Mouse (Mus musculus): ENCODE measurements around the gene Cactin.
A peak's percentile ranks its signal among the peaks of the same experiment; 100 is the strongest.

Gene Cactin

GRCm38 (mm10) chr10:81298369-81299100 is 22.4 kb upstream of the Cactin start:
- DNase-seq = peak; percentile 68

GRCm38 (mm10) chr10:81299585-81300351 is 21.1 kb upstream of the Cactin start:
- DNase-seq = no peak

- DNase-seq = no peak
These were observed 20.5 kb upstream of the Cactin start for GRCm38 (mm10) chr10:81300352-81300907.

GRCm38 (mm10) chr10:81301321-81301720 is 19.6 kb upstream of the Cactin start:
- DNase-seq = no peak

GRCm38 (mm10) chr10:81302288-81302687 is 18.6 kb upstream of the Cactin start:
- no peak for DNase-seq

DNA sequence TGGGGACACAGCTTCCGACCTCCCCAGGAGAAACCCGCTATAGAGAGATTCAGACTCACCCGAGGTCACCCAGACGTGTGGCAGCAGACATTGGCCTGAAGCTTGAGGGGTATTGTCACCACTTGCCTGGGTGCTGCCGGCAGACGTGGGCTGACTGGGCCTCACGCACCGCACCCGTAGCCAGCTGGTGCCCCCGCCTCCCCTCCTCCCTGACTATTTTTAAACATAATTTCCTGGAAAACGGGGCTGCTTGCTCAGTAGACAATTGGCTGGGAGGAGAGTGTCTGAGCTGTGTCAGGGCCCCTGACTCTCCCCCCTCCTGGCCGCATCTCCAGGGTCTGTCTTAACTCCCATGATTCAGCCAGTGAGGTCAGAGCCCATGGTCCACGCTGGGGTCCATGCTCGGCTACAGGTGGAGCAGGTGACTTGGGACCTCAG is 18.1 kb upstream of the Cactin start:
- DNase-seq = peak; percentile 36

DNA sequence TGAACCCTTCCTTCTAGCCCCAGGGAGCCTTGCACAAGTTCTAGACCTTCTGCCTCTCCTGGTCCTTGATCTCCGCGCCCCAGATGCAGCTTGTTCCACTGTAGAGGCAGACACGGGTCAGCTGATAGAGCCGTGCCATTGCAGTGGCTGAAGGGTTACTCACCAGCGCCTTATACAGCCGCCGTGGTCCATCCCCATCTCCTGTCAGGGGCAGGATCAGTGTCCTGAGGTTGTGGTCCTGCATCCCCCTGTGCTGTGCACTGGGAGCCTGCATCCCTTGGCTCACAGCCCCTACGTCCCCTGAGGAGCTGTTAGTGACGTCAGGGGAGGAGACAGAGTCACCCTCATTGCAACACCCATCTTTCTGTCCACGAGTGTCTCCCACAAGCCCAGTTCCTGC is 17.6 kb upstream of the Cactin start:
- no peak for DNase-seq

- DNase-seq = peak; percentile 75
These were observed 17.1 kb upstream of the Cactin start for GRCm38 (mm10) chr10:81303761-81304160.

DNA sequence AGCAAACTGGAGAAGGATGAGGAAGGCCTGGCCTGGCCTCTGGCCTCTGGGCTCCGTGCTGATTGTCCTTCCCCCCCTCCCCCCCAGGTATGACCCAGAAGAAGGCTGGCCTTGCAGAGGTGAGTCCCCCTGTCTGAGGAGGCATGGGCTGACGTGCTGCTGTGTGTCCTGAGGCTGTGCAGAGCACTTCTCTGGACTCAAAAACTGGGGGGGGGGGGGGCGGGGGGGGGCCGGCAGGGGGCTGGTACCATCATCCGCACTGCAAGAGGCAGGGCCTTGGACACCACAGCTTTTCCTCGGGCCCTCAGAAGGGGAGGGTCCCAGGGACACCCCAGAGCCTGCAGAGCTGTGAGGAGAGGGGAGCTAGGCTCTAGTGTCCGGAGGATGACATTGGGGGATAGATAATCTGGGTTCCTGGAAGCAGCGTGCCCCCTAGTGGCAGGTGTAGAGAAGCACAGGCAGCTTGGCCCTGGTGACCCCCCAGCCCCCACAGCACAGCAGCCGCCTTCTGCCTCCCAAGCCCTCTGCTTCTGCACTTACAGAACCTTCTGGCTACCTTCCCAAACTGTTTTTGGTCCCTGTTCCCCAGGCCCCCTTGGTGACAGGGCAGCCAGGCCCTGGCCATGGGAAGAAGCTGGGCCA is 16.2 kb upstream of the Cactin start:
- peak; percentile 75 for DNase-seq

GRCm38 (mm10) chr10:81305663-81306062 is 15.2 kb upstream of the Cactin start:
- DNase-seq = no peak

DNA sequence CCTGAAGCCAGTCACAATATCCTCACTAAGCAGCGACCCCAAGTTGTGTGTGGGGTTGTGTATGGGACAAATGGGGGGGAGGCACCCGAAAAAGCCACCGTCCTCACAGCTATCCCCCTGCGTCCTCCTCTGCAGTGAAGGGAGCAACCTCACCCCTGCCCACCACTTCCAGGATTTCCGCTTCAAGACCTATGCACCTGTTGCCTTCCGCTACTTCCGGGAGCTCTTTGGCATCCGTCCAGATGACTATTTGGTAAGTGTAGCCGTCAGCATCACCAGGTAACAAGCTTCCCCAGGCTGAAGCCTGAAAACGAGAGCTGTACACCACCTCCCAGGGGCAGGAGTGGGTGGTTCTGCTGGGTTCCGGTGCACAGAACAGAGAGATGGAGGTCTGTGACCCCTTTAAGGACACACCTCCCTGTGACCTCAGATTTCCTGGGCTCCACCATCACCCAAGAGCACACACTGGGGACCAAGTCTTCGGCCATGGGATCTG is 14.7 kb upstream of the Cactin start:
- DNase-seq = no peak

- no peak for DNase-seq
These were observed 13.8 kb upstream of the Cactin start for GRCm38 (mm10) chr10:81306837-81307682.

DNA sequence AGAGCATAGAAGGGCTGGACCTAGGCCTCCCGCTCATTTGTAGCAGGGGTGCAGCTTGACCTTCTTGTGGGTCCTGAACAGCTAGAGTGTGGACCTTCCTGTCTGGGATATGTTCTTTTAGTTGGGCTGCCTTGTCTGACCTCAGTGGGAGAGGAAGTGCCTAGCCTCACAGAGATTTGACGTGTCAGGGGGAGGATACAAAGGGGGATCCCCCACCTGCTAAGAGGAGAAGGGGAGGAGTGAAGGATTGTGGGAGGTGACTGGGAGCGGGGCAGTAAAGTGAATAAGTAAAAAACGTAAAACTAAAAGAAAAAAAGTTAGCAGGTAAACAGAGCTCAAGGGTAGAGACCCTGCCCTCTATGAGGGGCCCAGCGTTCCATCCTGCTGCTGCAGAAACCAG is 11.3 kb upstream of the Cactin start:
- DNase-seq = no peak

GRCm38 (mm10) chr10:81313581-81313980 is 7.3 kb upstream of the Cactin start:
- no peak for DNase-seq

- no peak for DNase-seq
These were observed 6.7 kb upstream of the Cactin start for GRCm38 (mm10) chr10:81314201-81314600.

- DNase-seq = no peak
These were observed 5.3 kb upstream of the Cactin start for GRCm38 (mm10) chr10:81315587-81315986.

DNA sequence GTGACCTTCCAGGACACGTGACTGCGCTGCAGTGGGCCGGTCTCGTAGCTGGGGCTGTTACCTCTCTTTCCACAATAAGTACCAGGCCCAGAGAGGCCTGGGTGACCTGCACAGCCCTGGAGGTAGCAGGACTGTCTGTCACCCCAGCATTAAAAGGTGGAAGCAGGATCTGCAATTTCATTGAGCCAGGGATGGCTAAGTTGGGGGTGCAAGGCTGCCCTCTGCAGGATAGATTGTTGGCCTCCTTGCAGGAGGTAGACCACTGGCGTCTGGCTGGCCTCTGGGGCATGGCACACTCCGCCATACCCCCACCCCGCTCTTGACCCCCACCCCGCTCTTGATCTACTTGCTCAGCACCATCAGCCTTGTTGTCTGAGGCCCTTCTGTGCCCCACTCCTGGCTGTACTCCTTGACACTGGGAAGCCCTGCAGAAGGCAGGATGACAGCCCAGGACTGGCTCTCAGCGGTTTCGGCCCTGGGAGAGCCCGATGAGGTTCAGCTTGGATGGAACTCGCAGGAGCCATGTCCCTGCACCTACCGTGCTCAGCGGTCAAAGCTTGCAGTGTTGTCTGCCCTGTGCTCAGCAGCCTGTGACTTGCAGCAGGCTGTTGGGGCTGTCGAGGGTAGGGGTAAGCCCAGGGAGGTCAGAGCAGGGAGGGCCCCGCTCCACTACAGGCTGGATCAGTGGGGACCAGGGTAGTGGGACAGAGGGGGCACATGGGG is 4.4 kb upstream of the Cactin start:
- DNase-seq = peak; percentile 51

DNA sequence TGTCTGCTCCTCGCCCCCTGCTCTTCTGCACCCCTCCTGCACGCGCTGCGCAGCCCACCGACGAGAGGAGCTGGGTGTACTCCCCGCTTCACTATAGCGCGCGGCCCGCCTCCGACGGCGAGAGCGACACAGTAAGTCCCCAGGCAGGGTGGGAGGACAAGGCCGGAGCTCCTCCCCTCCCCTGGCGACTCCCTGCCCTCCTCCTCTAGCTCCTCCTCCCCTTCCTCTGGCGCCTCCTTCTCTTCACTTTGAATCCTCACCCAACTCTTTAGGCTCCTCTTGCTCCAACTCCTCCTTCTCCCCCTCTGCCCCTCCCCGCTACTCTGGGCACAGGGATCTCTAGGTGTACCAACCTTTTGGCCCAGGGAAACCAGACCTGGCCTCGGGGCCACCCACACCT is 3.6 kb upstream of the Cactin start:
- DNase-seq = no peak

GRCm38 (mm10) chr10:81318589-81319329 is 2.1 kb upstream of the Cactin start:
- DNase-seq = no peak

GRCm38 (mm10) chr10:81319330-81319699 is 1.6 kb upstream of the Cactin start:
- DNase-seq = no peak
